Mouse (Mus musculus) right cerebral cortex, postnatal 25 days (tissue): ENCODE data around the gene H2al1m.
A peak's percentile ranks its signal among the peaks of the same experiment; 100 is the strongest.
"Not testable (repeated sequence)": the region's sequence is repeated elsewhere in the genome, so short reads cannot be mapped to it uniquely, and the experiment has no call there.

Experiments used
- DNase-seq: peaks from one replicate; pipeline ENCODE4 v3.0.0; 2022

The H2al1m gene

GRCm38 (mm10) chrX:9283464-9283863 lies at the start of gene H2al1m:
TSS of gene H2al1m (plus strand) at chrX:9283764.
- DNase-seq, result not testable (repeated sequence)

- DNase-seq, result no peak
Measured at GRCm38 (mm10) chrX:9240737-9241591, 42.6 kb upstream of the H2al1m start.

GRCm38 (mm10) chrX:9243381-9243864 lies 40.1 kb upstream of the H2al1m start:
- no peak for DNase-seq

- no peak for DNase-seq
Measured at GRCm38 (mm10) chrX:9244603-9245336, 38.8 kb upstream of the H2al1m start.

GRCm38 (mm10) chrX:9248911-9249310 lies 34.7 kb upstream of the H2al1m start:
- no peak for DNase-seq

- DNase-seq, result no peak
Measured at GRCm38 (mm10) chrX:9253990-9254389, 29.6 kb upstream of the H2al1m start.

GRCm38 (mm10) chrX:9254901-9255300 lies 28.7 kb upstream of the H2al1m start:
- DNase-seq, result no peak

- no peak for DNase-seq
Measured at GRCm38 (mm10) chrX:9256766-9257165, 26.8 kb upstream of the H2al1m start, which contains the start of gene Gm14862. TSS of gene Gm14862 (minus strand) at chrX:9256899.

GRCm38 (mm10) chrX:9257831-9258230 lies 25.7 kb upstream of the H2al1m start:
- DNase-seq, result no peak

- DNase-seq, result no peak
Measured at GRCm38 (mm10) chrX:9259267-9259666, 24.3 kb upstream of the H2al1m start.

- DNase-seq, result no peak
Measured at GRCm38 (mm10) chrX:9271112-9271511, 12.5 kb upstream of the H2al1m start.

GRCm38 (mm10) chrX:9271947-9272459 lies 11.6 kb upstream of the H2al1m start:
- no peak for DNase-seq

- DNase-seq, result peak; percentile 36
Measured at GRCm38 (mm10) chrX:9272460-9273361, 10.9 kb upstream of the H2al1m start, which contains the start of gene Xk. TSS of gene Xk (plus strand) at chrX:9272756.

- DNase-seq, result no peak
Measured at GRCm38 (mm10) chrX:9273377-9274002, 10.1 kb upstream of the H2al1m start.

GRCm38 (mm10) chrX:9274321-9274720 lies 9.2 kb upstream of the H2al1m start:
- DNase-seq, result no peak

- DNase-seq, result not testable (repeated sequence)
Measured at GRCm38 (mm10) chrX:9293140-9293829, 9.7 kb downstream of the H2al1m start.

- no peak for DNase-seq
Measured at GRCm38 (mm10) chrX:9298413-9298864, 14.9 kb downstream of the H2al1m start.

- no peak for DNase-seq
Measured at GRCm38 (mm10) chrX:9302791-9303190, 19.2 kb downstream of the H2al1m start.

GRCm38 (mm10) chrX:9303455-9303854 lies 19.9 kb downstream of the H2al1m start:
- no peak for DNase-seq

- DNase-seq, result not testable (repeated sequence)
Measured at GRCm38 (mm10) chrX:9316457-9316856, 32.9 kb downstream of the H2al1m start.

GRCm38 (mm10) chrX:9327954-9328353 lies 44.4 kb downstream of the H2al1m start:
- DNase-seq, result not testable (repeated sequence)
